Mouse (Mus musculus) heart, adult 9 months (tissue): ENCODE measurements around the gene Gorasp1.
A peak's percentile ranks its signal among the peaks of the same experiment; 100 is the strongest.

ENCODE experiments used
- DNase-seq, 2 experiments: peaks; one replicate each; pipeline ENCODE4 v3.0.0; 2022; ENCODE audit warnings: low spot score in 2 of 2

Gene Gorasp1

GRCm38 (mm10) chr9:119937005-119937773, at the start of gene Gorasp1, which contains the start of gene Ttc21a:
Gene Gorasp1, minus strand, starts transcription at chr9:119937565.
Gene Ttc21a, plus strand, starts transcription at chr9:119937606.
- DNase-seq = peak; percentile 90 to 93

GRCm38 (mm10) chr9:119985881-119986574, 48.7 kb upstream of the Gorasp1 start:
- DNase-seq = no peak

- no peak for DNase-seq
Observed at GRCm38 (mm10) chr9:119984536-119985011, 47.2 kb upstream of the Gorasp1 start, which contains the start of gene Csrnp1. Gene Csrnp1, minus strand, starts transcription at chr9:119984658.

- DNase-seq = peak; percentile 91 to 92
Observed at GRCm38 (mm10) chr9:119983585-119984535, 46.5 kb upstream of the Gorasp1 start.

- DNase-seq = peak; percentile 65 to 72
Observed at GRCm38 (mm10) chr9:119982956-119983551, 45.7 kb upstream of the Gorasp1 start.

GRCm38 (mm10) chr9:119982241-119982811, 45.0 kb upstream of the Gorasp1 start:
- peak; percentile 71 to 77 for DNase-seq

- DNase-seq = peak; percentile 90 to 94
Observed at GRCm38 (mm10) chr9:119981183-119982179, 44.1 kb upstream of the Gorasp1 start.

GRCm38 (mm10) chr9:119980770-119981182, 43.4 kb upstream of the Gorasp1 start:
- no peak for DNase-seq

- DNase-seq = no peak
Observed at GRCm38 (mm10) chr9:119979749-119980148, 42.4 kb upstream of the Gorasp1 start.

GRCm38 (mm10) chr9:119978811-119979441, 41.6 kb upstream of the Gorasp1 start:
- DNase-seq = no peak

GRCm38 (mm10) chr9:119978151-119978810, 40.9 kb upstream of the Gorasp1 start:
- no peak for DNase-seq

GRCm38 (mm10) chr9:119977557-119978060, 40.2 kb upstream of the Gorasp1 start:
- no peak for DNase-seq

GRCm38 (mm10) chr9:119976704-119977556, 39.6 kb upstream of the Gorasp1 start:
- DNase-seq = no peak

GRCm38 (mm10) chr9:119975286-119975685, 37.9 kb upstream of the Gorasp1 start:
- DNase-seq = no peak

- no peak for DNase-seq
Observed at GRCm38 (mm10) chr9:119974609-119975008, 37.2 kb upstream of the Gorasp1 start.

GRCm38 (mm10) chr9:119973869-119974520, 36.6 kb upstream of the Gorasp1 start:
- DNase-seq = no peak

GRCm38 (mm10) chr9:119973281-119973680, 35.9 kb upstream of the Gorasp1 start:
- no peak for DNase-seq
